Mouse (Mus musculus): ENCODE measurements around the gene Vill.
A peak's percentile ranks its signal among the peaks of the same experiment; 100 is the strongest.

The Vill gene

DNA sequence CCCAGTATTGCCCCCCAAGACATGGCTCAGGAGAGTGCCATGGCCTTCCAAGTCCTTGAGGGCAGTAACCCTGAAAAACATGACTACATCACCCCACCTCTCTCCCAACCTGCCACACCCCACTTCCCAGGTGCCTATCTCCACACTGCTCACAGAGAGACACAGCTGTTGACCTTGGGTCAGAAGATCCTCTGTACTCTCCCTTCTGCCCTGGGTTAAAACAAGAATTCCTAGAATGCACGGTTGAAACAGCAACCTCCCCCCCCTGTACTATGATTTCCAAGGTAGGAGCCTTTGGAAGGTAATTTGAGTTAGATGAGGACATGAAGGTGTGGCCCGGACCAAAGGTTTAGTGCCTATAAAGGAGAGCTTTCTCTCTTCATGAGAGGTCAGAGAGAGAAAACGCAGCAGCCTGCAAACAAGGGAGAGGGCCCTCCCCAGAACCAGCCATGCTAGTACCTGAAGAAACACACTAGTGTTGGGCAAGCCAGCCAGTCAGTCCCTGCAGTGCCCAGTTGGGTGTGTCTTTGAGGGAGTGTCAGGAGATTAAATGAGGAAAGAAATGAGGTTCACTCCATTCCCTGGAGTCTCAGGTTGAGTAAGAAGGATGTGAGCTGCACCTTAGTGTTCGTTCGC, 27.6 kb downstream of the Vill start:
- DNase-seq (ENCODE audit: low read depth, low spot score), result no peak

DNA sequence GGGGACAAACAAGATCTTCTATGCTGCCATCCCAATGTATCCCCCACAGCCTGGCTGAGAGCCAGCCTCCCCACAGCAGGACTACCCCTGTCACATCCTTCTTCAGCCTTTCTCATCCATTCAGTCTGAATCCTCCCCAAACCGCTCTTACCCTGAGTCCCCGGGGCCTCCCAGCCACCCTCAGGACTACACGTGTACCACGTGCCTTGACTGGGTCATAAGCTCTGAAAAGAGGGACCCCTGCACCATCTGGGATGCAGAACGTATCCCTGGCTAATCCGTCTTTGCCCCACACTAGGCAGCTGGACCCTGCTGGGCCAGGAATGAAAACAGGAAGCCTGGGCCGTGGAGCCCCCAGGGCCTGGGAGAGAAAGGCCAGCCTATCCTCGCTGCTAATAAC, 29.5 kb downstream of the Vill start:
- DNase-seq (ENCODE audit: low read depth, low spot score), result no peak

- DNase-seq (ENCODE audit: low read depth, low spot score), result no peak
Measured at GRCm38 (mm10) chr9:119082656-119083430, 30.3 kb downstream of the Vill start.

GRCm38 (mm10) chr9:119083966-119084365, 31.4 kb downstream of the Vill start:
- no peak for DNase-seq (ENCODE audit: low read depth, low spot score)

- DNase-seq (ENCODE audit: low read depth, low spot score), result no peak
Measured at GRCm38 (mm10) chr9:119086451-119086850, 33.9 kb downstream of the Vill start.

GRCm38 (mm10) chr9:119087309-119087708, 34.7 kb downstream of the Vill start:
- no peak for DNase-seq (ENCODE audit: low read depth, low spot score)

GRCm38 (mm10) chr9:119088148-119088801, 35.7 kb downstream of the Vill start:
- peak; percentile 68 for DNase-seq (ENCODE audit: low read depth, low spot score)

- DNase-seq (ENCODE audit: low read depth, low spot score), result no peak
Measured at GRCm38 (mm10) chr9:119089437-119089836, 36.9 kb downstream of the Vill start.

DNA sequence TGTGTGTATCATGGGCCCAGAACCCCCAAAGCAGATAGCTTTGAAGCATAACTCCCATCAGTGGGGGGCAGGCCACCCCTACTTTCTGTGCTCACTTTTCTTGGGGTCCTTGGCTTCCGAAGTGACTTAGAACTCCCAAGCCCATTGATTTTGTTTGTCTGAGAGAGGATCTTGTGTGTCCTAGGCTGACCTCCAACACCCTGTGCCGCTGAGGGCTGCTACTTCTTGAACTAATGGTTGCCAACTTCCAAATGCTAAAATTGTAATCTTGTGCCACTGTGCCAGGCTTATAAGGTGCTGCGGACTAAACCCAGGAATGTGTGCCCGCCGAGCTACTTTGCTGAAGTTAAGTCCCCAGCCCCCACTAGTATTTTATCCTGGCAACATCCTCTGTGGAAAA, 37.9 kb downstream of the Vill start:
- no peak for DNase-seq (ENCODE audit: low read depth, low spot score)

DNA sequence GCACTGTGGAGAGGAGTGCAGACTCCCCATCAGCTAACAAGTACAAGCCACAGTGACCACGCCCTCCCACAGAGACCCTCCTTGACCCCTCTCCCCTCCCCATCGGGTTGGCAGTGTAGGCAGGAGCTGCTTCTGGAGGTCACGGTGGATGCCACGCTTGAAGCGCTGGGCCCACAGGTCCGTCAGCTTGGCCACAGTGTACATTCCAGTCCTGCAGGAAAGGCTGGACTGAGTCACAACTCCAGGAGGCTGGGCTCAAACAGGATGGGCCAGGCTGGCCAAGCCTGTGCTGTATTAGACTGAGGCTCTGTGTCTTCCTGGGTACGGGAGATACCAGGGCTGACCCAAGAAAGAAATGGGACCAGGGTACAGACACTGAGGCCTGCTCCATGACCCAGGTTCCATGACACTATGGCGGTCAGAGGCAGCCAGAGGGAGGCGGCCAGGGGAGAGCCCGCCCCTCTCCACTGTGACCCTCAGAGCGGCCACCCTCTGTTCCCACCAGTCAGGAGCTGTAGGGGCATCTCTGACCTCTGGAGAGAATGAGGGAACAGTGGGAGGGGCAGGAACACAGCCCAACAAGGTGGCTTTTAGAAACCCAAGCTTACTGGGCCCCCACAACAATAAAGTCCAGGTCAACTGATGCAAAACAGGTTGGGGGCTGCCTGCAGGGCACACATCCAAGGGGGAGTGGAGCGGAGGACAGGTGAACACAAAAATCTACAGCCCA, 39.2 kb downstream of the Vill start:
- no peak for DNase-seq (ENCODE audit: low read depth, low spot score)

DNA sequence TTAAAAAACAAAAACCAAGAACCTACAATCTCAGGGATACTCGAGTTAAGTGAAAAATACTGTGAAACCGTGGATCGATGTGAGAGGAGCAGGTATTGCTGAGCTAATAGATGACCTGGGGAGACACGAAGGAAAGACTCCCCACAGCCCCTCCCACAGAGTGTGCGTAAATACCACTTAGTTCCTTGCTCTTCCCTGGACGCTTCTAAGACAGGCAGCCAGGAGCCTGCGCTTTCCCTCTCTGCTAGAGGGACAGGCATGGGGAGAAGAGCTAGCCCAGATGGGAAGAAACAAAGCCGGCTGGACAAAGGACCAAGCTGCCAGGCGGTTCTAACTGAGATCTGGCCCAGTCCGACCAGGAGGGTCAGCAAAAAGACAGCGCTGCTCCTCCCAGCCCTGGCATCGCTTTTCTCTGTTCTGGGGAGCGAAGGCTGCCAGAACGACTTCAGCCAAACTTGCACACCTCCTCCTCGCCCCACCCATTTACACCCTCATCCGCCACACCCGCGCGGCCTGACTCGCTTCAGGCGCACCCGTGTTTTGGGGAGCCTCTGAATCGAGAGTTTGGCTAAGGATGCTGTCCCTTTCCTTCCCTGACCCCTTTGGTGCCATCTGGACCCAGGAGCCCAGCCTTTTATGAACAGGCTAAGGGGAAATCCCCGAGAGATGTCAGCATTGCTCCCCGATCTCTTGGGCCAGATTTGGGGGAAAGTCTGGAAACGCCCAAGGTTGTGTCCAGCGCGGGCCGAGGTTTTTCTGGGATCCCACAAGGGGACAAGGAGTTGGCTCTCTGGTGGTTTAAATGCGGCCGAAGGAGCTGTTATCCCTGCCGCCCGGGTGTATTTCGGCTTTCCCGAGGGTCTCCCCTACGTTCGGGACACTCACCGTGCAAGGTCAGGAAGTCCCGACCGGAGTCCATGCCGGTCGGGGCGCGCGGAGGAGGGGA, 40.2 kb downstream of the Vill start:
- peak; percentile 33 for DNase-seq (ENCODE audit: low read depth, low spot score)

DNA sequence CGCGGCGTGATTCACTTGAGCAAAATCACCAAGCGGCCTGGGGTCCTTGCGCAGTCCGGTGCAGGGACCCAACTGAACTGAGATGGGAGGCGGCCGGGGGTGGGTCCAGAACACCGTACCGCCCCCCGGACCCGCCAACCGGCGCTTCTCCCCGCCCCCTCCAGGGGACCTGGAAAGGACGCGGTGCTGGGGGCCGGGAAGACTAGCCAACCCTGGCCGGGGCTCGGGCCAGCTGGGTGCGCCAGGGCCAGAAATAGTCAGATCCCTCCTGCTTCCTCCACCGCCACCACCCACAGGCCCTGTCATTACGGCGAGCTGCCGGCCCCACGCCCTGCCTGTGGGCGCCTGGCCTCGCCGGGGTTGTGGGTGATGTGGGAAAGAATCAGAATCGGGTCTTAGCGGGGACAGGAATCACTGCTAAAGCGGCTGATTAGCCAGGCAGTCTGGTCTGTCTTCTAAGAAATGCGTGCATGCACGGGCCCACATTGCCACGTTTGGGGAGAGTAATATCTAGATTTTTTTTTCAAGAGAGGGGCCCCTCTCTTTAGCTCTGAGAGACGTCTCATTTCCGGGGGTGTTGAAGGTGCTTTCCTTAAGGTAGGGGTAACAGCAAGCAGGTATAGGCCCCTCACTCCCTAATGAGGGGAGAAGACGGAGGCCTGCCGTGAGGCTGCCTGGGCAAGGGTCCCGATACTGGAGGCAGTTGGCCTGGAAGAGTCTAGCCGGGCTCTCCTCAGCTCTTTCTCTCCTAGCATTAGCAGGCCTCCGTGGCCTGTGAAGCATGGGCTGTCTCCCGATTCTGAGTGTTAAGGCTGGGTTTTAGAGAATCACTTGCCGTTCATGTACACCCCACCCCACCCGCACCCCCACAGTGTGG, 41.1 kb downstream of the Vill start, which contains the start of gene Plcd1:
Plcd1 (minus strand) TSS at position 84 of the 877 bp plus-strand sequence.
- peak; percentile 33 for DNase-seq (ENCODE audit: low read depth, low spot score)

GRCm38 (mm10) chr9:119094462-119095109, 42.0 kb downstream of the Vill start:
- DNase-seq (ENCODE audit: low read depth, low spot score), result no peak

GRCm38 (mm10) chr9:119100177-119100898, 47.8 kb downstream of the Vill start:
- peak; percentile 51 for DNase-seq (ENCODE audit: low read depth, low spot score)

GRCm38 (mm10) chr9:119101992-119102782, 49.6 kb downstream of the Vill start, which contains the start of gene Dlec1:
TSS of gene Dlec1 (plus strand) at chr9:119102478.
- DNase-seq (ENCODE audit: low read depth, low spot score), result peak; percentile 87

GRCm38 (mm10) chr9:119102783-119103113, 50.2 kb downstream of the Vill start:
- DNase-seq (ENCODE audit: low read depth, low spot score), result no peak

DNA sequence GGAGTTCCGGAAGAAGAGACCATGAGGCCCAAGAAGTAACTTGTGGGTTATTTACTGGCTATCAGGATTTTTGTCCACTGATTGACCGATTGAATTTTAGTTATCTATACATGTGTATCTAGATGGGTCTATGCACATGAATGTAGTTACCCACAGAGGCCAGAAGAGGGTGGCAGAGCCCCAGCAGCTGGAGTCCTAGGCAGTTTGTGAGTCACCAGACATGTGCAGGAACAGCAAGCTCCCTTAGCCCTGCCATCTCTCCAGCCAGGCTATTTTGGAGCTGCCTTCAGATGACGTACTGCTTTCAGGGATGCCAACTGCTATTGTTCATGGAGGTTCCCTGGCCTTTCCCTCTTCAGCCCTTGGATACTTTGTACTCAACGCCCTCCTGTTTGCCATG, 55.0 kb downstream of the Vill start:
- DNase-seq (ENCODE audit: low read depth, low spot score), result peak; percentile 16

Data from CD4-positive, CD25-positive, alpha-beta regulatory T cell, adult 2 months (primary cell).